Mouse (Mus musculus) heart, postnatal 0 days (tissue): ENCODE data around the gene Morn4.

Source experiments
- CTCF ChIP-seq: IDR thresholded peaks from 2 replicates; pipeline ENCODE4 v1.5.1; 2016; ENCODE audit warnings: antibody characterized with exemption, control low read depth, low read depth
- EP300 ChIP-seq: IDR thresholded peaks from 2 replicates; pipeline ENCODE4 v1.6.1; 2016; ENCODE audit warnings: antibody characterized with exemption, low read depth

- TF ChIP-seq CTCF: no peak
- no peak for TF ChIP-seq EP300
Measured at GRCm38 (mm10) chr19:42043988-42044387, 42.2 kb downstream of the Morn4 start.
